Mouse (Mus musculus): ENCODE data around the gene Ugt1a8. TPM values are rescaled to one million over a fixed set of nuclear protein-coding genes. Genes with fewer than 3 reads are reported as not detected.
"Not testable (repeated sequence)": the region's sequence is repeated elsewhere in the genome, so short reads cannot be mapped to it uniquely, and the experiment has no call there.

Gene Ugt1a8
- under 1 TPM in 1 of 3 experiments, not detected in 2; 0.63 TPM for polyA plus RNA-seq (2017; shearing (Covaris generic))

GRCm38 (mm10) chr1:88087513-88087912, at the start of gene Ugt1a8:
Gene Ugt1a8, plus strand, starts transcription at chr1:88087813.
- no peak for ATAC-seq

GRCm38 (mm10) chr1:88043044-88043443, 44.6 kb upstream of the Ugt1a8 start:
- not testable (repeated sequence) for ATAC-seq

GRCm38 (mm10) chr1:88044832-88045437, 42.7 kb upstream of the Ugt1a8 start:
- not testable (repeated sequence) for ATAC-seq

GRCm38 (mm10) chr1:88047408-88047807, 40.2 kb upstream of the Ugt1a8 start:
- ATAC-seq, result not testable (repeated sequence)

GRCm38 (mm10) chr1:88055088-88055487, 32.5 kb upstream of the Ugt1a8 start, which contains the start of gene Ugt1a10:
Gene Ugt1a10, plus strand, starts transcription at chr1:88055388.
- ATAC-seq, result no peak

GRCm38 (mm10) chr1:88066472-88067102, 21.0 kb upstream of the Ugt1a8 start:
- ATAC-seq, result not testable (repeated sequence)

GRCm38 (mm10) chr1:88070495-88070894, 17.1 kb upstream of the Ugt1a8 start, which contains the start of gene Ugt1a9:
Gene Ugt1a9, plus strand, starts transcription at chr1:88070800.
- ATAC-seq, result no peak

GRCm38 (mm10) chr1:88070902-88071301, 16.7 kb upstream of the Ugt1a8 start:
- ATAC-seq, result no peak

- no peak for ATAC-seq
Measured at GRCm38 (mm10) chr1:88074471-88074870, 13.1 kb upstream of the Ugt1a8 start.

- ATAC-seq, result no peak
Measured at GRCm38 (mm10) chr1:88077128-88077527, 10.5 kb upstream of the Ugt1a8 start.

- no peak for ATAC-seq
Measured at GRCm38 (mm10) chr1:88081670-88082069, 5.9 kb upstream of the Ugt1a8 start.

- no peak for ATAC-seq
Measured at GRCm38 (mm10) chr1:88086125-88086524, 1.5 kb upstream of the Ugt1a8 start.

- ATAC-seq, result no peak
Measured at GRCm38 (mm10) chr1:88092341-88092740, 4.7 kb downstream of the Ugt1a8 start.

GRCm38 (mm10) chr1:88094270-88094676, 6.7 kb downstream of the Ugt1a8 start:
- peak; percentile 21 for ATAC-seq

- ATAC-seq, result no peak
Measured at GRCm38 (mm10) chr1:88094941-88095492, 7.4 kb downstream of the Ugt1a8 start, which contains the start of gene Ugt1a7c. Gene Ugt1a7c, plus strand, starts transcription at chr1:88095062.

- not testable (repeated sequence) for ATAC-seq
Measured at GRCm38 (mm10) chr1:88098546-88098945, 10.9 kb downstream of the Ugt1a8 start.

- ATAC-seq, result not testable (repeated sequence)
Measured at GRCm38 (mm10) chr1:88099691-88100090, 12.1 kb downstream of the Ugt1a8 start.

GRCm38 (mm10) chr1:88103019-88103418, 15.4 kb downstream of the Ugt1a8 start, which contains the start of gene Ugt1a6b:
Gene Ugt1a6b, plus strand, starts transcription at chr1:88103252.
- not testable (repeated sequence) for ATAC-seq

- ATAC-seq, result not testable (repeated sequence)
Measured at GRCm38 (mm10) chr1:88103697-88104468, 16.3 kb downstream of the Ugt1a8 start.

GRCm38 (mm10) chr1:88104667-88105430, 17.2 kb downstream of the Ugt1a8 start:
- ATAC-seq, result no peak

- ATAC-seq, result no peak
Measured at GRCm38 (mm10) chr1:88105656-88106055, 18.0 kb downstream of the Ugt1a8 start.

GRCm38 (mm10) chr1:88109027-88109557, 21.5 kb downstream of the Ugt1a8 start:
- not testable (repeated sequence) for ATAC-seq
